Mouse (Mus musculus): ENCODE measurements at regions not wholly inside any gene's neighbourhood (a gene's known extent, or its start where the extent isn't known, plus 50 kb on each side); places are given as distances from the start of the nearest gene placed in this dataset.
"Not testable (repeated sequence)": the region's sequence is repeated elsewhere in the genome, so short reads cannot be mapped to it uniquely, and the experiment has no call there.

DNA sequence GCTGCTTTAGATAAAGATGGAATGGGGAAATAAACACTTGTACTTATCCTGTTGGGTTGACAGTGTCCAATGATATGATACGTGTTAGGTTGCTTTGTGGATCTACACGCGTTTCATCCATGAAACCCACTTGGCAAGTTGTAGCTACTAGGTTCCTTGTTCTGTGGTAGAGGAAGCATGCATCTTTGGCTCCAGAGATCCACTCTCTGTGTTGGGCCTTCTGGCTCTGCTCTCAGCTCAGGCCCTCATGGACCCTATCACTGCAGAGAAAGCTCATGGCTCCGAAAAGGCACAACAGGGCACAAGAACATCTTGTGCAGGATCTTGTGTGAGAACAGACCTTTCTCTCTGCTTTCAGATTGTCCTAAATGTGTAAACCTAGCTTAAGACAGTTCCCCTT is 122.3 kb downstream of the Enc1 start:
- no peak for DNase-seq (ENCODE audit: low spot score)

DNA sequence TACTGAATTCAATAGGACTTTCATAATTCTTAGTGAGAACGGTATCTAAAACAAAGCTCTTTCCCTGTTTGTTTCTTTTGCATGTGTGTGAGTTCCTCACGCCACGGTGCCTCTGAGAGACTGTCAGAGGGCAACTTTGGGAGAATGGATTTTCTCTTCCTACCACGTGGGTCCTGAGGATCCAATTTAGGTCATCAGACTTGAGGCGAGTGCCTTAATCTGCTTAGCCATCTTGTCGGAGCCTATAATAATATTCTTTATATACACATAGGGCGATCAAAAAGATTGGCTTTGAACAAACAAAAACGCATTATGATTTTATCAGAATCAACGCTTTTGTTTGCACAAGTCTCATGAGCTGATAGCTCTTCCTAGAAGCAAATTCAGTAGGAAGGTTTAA is 119.6 kb downstream of the Enc1 start:
- DNase-seq (ENCODE audit: low spot score), result no peak

DNA sequence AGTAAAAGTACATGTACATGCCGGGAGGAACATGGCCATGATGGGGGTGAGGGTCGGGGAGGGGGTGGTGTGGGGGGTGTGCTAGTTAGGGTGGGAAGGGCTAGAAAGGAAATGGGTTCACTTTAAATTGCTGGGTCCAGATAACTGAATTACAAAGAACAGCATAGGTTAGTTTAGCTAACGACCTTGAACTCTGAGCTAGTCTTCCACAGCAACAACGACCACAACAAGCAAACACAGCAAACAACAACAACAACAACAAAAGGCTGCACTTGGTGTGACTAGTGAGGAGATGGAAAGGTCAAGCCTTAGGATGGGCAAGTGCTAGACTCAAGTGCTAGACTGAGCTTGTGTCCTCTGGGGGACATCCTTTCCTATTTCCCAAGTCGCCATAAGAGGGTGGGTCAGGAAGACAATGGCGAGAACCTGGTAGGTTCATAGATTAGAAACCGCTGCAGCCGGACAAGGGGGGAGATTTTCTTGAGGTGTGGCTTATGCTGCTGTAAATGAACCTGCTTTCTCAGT is 117.9 kb downstream of the Enc1 start:
- no peak for DNase-seq (ENCODE audit: low spot score)

DNA sequence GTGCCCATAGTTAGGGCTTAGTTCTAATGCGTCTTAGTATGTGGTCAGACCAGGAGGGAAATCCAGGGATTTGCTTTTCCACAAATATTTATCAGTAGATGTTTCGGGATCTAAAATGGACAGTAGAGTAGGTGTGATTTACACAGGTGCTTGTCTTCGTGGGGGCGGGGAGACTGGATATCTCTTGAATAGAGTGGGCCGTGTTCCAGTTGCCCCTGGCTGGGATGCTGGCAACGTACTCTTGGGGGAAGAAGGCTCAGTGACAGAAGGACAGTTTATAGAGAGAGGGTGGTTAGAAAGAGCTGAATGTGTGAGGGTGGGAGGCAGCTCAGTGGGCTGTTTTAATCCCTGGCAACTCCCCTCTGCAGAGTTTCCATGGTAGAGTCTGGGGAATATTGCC is 117.4 kb downstream of the Enc1 start:
- no peak for DNase-seq (ENCODE audit: low spot score)

DNA sequence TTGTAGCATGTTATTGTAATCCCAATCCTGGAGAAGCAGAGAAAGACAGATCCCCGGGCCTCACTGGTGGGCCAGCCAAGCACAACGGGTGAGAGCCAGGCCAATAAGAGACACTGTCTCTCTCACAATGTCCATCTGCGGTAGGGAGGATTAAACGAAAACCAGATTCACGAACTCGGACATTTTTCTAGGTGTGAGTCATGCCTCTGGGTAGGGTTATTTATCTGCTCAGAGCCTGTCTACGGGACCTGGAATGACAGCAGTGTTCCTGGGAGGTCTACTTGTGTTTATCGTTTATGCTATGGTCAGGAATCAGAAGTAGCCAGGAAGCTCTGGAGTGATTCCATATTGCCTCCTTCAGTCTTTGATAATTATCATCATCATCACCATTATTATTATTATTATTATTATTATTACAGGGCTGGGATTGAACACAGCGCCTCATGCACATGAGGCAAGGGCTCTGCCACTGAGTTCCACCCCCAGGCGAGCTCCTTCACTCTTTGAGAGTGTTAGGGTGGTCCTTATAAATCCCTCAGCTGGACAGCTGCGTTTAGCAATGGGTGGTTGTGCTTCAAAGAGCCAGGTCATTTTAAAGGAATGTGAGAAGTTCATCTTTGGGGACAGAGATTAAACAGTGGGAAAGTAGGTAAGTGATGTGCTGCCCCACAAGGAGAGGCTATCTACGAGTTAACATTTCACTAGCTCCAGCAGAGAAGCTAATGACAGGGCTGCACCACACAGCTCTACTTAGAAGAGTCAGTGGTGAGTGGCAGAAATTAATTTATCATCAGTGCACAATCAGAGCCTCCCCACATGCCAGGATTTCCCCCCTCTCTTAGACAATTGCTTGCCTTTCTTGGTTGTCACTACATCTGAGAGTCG is 116.3 kb downstream of the Enc1 start:
- DNase-seq (ENCODE audit: low spot score), result no peak

DNA sequence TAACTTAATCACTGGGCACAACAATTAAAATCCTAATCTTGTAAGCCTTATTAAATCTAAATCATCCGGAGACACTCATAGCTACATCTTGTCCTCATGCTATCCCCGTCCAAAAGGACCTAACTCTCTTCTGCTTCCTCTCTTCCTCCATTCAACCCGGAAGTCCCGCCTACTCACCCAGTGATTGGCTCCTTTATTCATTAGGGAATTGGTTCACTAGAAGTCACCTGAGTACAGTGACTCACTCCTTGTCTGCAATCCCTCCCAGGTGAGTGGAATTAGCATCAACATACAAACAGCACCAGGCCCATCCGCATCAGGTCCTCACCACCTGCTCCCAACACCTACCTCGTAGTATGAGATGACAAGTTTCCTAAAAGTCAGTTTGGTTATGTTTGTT is 114.5 kb downstream of the Enc1 start:
- DNase-seq (ENCODE audit: low spot score), result not testable (repeated sequence)

DNA sequence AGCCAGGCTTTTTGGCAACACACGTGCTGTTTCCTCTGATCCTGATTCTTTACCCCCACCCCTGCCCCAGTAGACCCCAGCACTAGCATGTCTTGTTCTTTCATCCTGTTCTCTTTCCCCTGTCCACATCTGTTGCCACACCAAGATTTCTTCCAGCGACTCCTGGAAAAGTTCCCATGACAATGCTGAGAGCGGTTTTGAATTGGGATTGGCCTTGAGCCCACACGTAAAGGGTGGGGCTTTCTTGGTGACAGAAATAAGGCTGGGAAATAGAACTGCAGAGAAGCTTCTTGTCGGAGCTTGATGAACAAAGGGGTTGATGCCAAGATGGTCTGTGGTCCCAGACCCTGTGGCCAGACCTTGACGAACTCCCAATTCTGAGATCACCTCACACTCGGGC is 106.8 kb downstream of the Enc1 start:
- no peak for DNase-seq (ENCODE audit: low spot score)

DNA sequence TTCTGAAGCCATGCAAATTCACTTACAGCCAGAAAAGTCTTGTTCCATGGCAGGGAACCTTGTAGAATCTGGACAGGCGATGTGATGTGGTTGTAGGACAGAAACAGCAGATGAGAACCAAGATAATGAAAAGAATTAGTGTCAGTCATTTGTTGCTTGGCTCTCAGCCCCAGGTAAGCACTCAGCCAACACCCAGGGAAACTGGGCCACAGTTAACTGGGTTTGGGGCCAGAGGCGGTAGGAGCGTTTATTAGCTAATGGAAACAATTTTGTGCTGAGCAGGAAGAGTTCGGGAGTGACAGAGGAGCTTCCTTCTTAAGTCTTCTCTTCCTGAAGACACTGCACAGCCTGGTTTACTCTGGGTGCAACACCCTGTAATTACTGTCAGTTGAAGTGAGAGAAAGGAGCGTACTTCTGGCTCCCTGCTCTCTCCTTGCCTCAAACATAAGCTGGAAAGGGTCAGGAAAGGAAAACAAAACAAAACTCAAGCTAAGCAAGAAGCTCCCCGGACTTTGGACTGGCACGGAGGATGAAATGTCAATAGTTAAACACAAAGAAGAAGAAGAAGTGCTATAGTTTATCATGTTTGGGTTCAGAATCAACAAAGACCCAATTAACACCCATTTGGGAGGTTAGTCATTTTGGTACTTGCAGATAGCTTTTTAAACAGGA is 100.4 kb downstream of the Enc1 start:
- no peak for DNase-seq (ENCODE audit: low spot score)

DNA sequence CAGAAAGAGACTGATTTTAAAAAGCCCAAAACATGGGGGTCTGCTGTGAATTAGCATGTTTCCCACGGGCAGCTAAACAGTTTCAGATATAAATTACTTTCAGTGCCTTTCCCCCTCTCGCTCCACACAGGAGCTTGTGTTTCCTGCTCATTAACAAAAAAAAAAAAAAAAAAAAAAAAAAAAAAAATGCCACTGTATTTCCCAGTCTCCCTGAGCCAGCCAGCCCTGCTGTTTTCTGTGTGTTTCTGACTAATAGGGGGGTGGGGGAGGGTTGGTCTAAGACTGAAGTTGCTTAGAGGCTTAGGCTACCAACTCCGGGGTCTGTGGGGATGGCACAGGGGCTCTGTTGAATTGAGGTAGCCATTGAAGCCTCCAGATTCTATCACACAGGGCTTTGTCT is 97.0 kb downstream of the Enc1 start:
- DNase-seq (ENCODE audit: low spot score), result no peak

DNA sequence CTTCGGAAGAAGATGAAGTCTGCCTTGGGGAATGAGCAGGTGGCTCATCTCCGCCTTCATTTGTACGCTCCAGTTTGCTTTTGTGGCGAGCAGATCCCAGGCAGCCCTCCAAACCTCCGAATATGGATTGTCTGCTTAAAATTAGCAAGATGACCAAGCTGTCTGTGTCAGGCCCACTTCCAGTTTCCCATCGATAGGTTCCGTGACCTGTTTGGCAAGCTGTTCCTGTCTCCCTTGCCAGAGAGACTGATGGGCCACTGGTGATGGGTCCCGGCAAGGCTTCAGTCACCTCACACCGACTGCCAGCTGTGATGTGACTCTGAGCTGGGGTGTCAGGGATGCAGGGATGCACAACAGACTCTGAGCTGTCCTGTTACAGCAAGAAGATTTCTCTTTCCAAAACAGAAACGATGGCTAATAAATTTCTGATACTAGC is 96.4 kb downstream of the Enc1 start:
- no peak for DNase-seq (ENCODE audit: low spot score)

DNA sequence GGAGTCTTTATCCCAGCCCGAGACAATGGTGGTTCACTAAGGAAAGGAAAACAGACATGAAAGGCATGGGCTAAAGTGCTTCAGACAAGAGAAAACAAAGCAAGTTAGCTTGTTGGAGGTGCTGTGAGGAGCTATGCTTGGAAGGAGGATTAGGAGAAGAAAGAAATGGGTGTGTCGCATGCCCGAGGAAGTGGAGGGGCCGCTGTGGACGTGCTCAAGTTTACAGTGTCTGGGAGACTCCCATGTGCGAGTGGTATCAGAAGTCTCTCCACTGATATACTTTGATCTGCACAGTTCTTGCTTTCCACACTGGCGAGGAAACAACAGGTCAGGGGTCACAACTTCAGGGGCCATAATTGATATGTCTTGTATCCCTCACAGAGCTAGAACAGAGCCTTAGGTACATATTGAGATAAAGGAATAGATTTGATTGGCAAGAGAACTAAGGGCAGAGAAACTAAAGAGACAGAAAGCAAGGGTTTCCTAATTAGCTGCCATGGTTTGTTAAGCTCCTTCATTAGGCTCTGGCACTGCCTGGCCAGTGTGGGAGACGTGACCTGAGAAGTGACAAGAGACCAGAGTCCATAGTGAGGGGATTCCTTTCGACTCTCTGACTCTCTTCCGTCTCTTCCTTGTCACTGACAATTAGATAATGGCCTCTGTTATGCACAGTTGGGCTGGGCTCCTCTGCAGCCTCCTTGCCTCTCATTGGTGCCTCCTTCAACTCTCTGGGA is 93.1 kb downstream of the Enc1 start:
- no peak for DNase-seq (ENCODE audit: low spot score)

DNA sequence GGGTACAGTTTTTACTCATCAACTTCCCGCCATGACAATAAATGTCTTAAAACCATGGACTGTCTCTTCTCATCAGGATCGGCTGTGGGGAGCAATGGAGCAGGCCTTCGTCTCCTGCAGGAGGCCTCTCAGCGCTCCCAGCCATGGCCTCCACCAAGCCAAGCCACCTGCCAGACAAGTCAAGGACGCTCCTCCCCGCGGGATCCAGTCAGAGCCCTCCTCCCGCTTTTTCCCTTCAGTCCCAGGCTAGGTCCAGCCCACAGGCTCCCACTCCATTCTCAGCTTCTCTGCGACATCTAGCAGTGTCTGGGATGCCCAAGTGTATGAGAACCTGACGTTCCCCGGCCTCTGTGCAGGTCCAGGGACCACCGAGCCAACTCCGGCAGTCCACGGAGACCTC is 90.2 kb downstream of the Enc1 start:
- DNase-seq (ENCODE audit: low spot score), result no peak

DNA sequence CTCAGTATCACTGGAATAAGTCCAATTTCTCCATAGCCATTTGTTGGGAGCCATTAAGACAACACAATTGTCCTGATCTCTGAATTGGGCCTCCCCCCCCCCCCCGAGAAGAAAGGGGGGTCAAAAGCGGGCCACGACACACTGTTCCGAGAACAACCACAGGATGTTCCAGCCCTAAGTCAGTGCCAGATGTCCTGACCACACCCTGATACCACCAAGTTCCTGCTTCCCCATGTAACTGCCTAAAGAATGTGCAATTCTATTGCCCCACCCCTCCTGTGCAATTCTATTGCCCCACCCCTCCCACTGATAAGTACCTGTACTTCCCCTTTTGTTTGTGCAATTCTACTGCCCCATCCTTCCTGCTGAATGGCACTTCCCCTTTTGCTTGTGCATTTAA is 80.4 kb downstream of the Enc1 start:
- DNase-seq (ENCODE audit: low spot score), result not testable (repeated sequence)

DNA sequence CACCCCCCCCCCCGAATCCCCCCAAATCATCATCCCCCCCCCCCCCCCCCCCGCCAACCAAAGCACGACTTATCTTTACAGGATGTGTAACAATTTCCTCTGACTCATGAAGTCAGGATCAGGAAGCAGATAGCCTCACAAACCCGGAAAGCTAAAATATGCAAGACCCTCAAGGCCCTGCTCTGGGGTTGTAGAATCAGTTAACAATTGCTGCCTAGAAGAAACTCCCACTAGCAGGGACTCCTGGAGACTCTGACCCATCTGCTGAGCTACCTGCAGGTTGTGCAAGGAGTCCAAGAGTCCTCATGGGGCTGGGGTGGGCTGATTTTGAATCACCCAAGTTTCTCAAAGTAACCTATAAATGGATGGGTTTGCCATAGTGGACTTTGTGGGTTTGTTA is 79.9 kb downstream of the Enc1 start:
- DNase-seq (ENCODE audit: low spot score), result no peak

DNA sequence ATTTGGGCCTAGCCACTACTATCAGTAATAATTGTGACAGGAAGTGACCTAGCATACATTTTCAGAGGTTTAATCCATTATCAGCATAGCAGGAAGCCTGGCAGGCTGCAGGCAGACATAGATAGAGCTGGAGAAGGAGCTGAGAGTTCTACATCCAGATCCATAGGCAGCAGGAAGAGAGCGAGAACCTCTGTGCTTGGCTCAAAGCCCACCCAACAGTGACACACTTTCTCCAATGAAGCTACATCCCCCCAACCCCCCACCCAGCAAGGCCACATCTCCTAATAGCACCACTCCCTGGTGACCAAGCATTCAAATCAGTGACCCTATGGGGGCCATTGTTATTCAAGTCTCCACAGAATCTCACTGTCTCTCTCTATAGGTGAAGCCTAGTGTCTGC is 79.4 kb downstream of the Enc1 start:
- no peak for DNase-seq (ENCODE audit: low spot score)

DNA sequence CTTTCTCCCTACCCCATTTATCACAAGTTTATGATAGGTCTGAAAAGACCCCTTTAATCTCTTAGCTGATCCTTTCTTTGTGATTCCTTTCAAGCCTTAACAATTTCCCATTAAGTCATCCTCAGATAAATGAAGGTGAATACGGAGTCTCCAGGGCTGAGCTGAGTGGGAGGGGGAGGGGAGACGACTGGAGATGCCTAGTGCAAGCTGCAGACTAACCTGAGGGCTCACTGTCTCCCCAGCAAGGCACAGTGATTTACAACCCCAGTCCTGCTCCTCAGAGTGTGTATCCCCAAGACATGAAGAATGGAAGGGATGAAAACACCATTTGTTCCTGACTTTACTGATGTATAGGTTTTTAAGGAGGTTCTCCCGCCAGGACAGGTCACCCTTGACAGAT is 76.7 kb downstream of the Enc1 start:
- no peak for DNase-seq (ENCODE audit: low spot score)

DNA sequence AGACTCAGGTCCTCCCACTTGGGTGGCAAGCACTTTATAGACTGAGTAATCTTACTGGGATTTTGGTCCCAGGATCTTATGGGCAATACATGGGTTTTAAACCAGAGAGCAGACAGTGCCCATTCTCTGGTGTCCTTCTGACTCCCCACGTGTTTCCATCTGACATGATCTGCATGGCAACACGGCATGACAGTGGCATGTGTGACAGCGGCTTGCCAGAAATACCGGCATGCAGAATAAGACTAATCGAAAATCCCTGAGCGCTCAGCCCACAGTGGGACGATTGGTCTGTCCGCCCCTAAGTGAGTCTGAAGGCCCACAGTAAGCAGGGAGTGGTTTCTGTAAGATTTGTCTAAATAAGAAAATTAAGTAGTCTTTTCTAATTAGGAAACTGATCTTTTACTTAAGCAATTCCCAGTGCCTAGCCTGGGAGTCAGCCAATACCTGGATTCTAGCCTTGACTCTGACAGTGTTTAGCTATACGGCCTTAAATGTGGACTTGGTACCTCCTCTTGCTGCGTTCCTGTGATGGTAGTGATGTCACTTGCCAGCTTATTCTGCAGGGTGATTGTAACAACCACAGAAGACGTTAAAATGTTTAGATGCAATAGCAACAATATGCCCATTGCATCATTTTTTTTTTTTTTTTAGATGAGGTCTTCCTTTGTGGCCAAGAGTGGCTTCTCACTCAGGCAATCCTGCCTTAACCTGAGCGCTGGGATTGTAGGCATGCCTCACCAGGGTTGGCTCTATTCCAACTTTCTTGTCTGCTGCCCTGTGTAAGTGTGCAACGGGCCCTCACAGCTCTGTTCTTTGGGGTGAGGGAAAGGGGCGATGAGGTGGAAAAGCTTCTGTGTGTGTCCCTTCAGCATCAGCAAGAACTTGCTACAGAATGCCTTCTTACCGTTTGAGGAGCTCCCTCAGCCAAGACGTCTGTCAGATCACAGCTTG is 71.8 kb downstream of the Enc1 start:
- DNase-seq (ENCODE audit: low spot score), result no peak

DNA sequence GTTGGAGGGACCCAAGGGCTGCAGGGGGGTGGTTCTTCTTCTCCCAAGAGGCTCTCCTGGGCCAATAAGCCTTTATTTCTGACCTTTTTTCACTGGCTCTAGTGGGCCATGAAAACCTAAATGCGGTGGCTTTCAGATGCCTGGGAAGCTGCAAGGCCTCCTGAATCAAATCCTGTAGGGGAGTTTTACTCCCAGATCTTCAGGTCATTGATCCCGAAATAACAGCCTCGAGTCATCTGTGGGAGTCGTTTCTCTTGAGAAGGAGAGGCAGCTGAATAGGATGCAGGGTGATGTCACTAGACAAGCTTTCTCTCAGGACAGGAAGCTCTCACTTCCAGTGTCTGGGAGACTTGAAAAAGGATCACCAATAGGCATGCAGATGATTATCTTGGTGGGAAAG is 70.4 kb downstream of the Enc1 start:
- no peak for DNase-seq (ENCODE audit: low spot score)

DNA sequence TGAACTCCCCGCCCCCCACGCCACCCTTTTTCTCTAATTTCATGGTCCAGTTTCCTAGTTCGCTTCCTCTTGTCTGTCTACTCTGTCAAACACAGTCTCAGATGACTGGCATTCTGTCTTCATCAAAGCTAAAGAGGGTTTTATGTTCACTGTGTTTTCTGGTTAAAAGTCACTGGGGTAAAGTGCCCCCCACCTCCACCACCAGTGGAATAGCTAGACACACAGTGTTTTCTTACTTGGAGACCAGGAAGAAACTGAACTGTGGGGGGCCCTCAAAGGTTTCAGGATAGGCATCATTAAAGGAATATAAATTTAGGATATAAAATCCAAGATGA is 69.9 kb downstream of the Enc1 start:
- DNase-seq (ENCODE audit: low spot score), result no peak

DNA sequence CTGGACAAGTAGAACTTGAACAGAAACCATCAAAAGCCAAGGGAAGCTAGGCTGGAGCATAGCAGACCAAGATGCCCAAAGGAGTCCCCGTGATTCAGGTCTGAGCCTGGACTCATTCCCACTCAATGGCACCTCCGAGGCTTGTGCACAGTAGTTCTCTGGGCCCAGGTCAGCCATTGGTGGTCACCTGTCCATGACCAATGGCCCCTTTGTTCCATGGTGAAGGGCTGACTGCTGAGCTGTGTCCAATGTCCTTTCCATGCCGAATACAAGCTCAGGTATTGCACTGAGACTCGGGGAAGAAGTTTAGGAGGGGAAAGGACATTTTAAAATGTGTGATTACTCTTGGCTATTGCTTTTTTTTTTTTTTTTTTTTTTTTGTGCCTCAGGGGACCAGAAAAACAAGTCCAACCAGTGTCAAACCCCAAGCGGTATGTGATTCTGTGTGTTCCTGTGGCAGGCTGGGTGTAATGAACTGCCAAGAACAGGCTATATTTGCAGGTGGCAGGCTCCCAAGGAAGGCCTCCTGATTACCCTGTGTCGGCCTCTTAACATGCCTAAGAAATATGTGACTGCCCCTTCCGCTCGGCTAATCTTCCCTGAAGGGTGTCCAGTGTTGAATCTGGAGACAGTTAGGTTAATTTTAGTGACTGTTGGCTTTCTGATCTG is 69.4 kb downstream of the Enc1 start:
- DNase-seq (ENCODE audit: low spot score), result no peak
